Mouse (Mus musculus): ENCODE measurements around the gene Ppp3ca.

Gene Ppp3ca

GRCm38 (mm10) chr3:136768775-136769485 is 99.0 kb downstream of the Ppp3ca start:
- no peak for DNase-seq

- no peak for DNase-seq
These were observed 99.6 kb downstream of the Ppp3ca start for GRCm38 (mm10) chr3:136769486-136769882.

- no peak for DNase-seq
These were observed 101.8 kb downstream of the Ppp3ca start for GRCm38 (mm10) chr3:136771700-136772099.

- DNase-seq, result no peak
These were observed 103.3 kb downstream of the Ppp3ca start for GRCm38 (mm10) chr3:136773217-136773616.

- no peak for DNase-seq
These were observed 104.3 kb downstream of the Ppp3ca start for GRCm38 (mm10) chr3:136774196-136774595.

- no peak for DNase-seq
These were observed 106.6 kb downstream of the Ppp3ca start for GRCm38 (mm10) chr3:136776525-136776924.

GRCm38 (mm10) chr3:136777380-136777779 is 107.5 kb downstream of the Ppp3ca start:
- no peak for DNase-seq

- no peak for DNase-seq
These were observed 107.9 kb downstream of the Ppp3ca start for GRCm38 (mm10) chr3:136777787-136778216.

GRCm38 (mm10) chr3:136780321-136780720 is 110.4 kb downstream of the Ppp3ca start:
- DNase-seq, result no peak

GRCm38 (mm10) chr3:136782058-136782457 is 112.1 kb downstream of the Ppp3ca start:
- no peak for DNase-seq

- DNase-seq, result no peak
These were observed 115.8 kb downstream of the Ppp3ca start for GRCm38 (mm10) chr3:136785686-136786085.

- no peak for DNase-seq
These were observed 120.4 kb downstream of the Ppp3ca start for GRCm38 (mm10) chr3:136790261-136790871.

- no peak for DNase-seq
These were observed 121.5 kb downstream of the Ppp3ca start for GRCm38 (mm10) chr3:136791404-136791803.

GRCm38 (mm10) chr3:136791946-136792345 is 122.0 kb downstream of the Ppp3ca start:
- no peak for DNase-seq

- DNase-seq, result no peak
These were observed 123.5 kb downstream of the Ppp3ca start for GRCm38 (mm10) chr3:136793411-136793810.

GRCm38 (mm10) chr3:136794426-136795217 is 124.7 kb downstream of the Ppp3ca start:
- no peak for DNase-seq

- no peak for DNase-seq
These were observed 129.0 kb downstream of the Ppp3ca start for GRCm38 (mm10) chr3:136798896-136799295.

GRCm38 (mm10) chr3:136802595-136802994 is 132.7 kb downstream of the Ppp3ca start:
- DNase-seq, result no peak

- DNase-seq, result no peak
These were observed 136.0 kb downstream of the Ppp3ca start for GRCm38 (mm10) chr3:136805897-136806296.

GRCm38 (mm10) chr3:136810271-136810670 is 140.3 kb downstream of the Ppp3ca start:
- no peak for DNase-seq

- DNase-seq, result no peak
These were observed 142.2 kb downstream of the Ppp3ca start for GRCm38 (mm10) chr3:136812162-136812561.

- DNase-seq, result no peak
These were observed 142.9 kb downstream of the Ppp3ca start for GRCm38 (mm10) chr3:136812791-136813190.

- no peak for DNase-seq
These were observed 144.0 kb downstream of the Ppp3ca start for GRCm38 (mm10) chr3:136813886-136814285.

- no peak for DNase-seq
These were observed 145.0 kb downstream of the Ppp3ca start for GRCm38 (mm10) chr3:136814916-136815315.

Measured in right cerebral cortex, postnatal 25 days (tissue).